Mouse (Mus musculus) hindbrain, embryonic 12.5 days (tissue): ENCODE results near the gene Gpr108. TPM values are rescaled to one million over a fixed set of nuclear protein-coding genes. Genes with fewer than 3 reads are reported as not detected.
A peak's percentile ranks its signal among the peaks of the same experiment; 100 is the strongest.
"Not testable (repeated sequence)": the region's sequence is repeated elsewhere in the genome, so short reads cannot be mapped to it uniquely, and the experiment has no call there.

ENCODE experiments used
- ATAC-seq: fragments of 200-750 bp; cut with Nextera tagmentation; 2 replicates; pipeline ENCODE4 v1.8.0; 2017; ENCODE audit warnings: moderate TSS enrichment; ENCODE audit not compliant: low FRiP score
- H3K27ac ChIP-seq: fragments of 300-500 bp; sonication (generic); 2 replicates; pipeline ENCODE4 v1.5.1; 2016; ENCODE audit warnings: mild to moderate bottlenecking
- H3K27me3 ChIP-seq: fragments of 300-500 bp; sonication (generic); 2 replicates; pipeline ENCODE4 v1.6.1; 2016; ENCODE audit warnings: mild to moderate bottlenecking
- H3K36me3 ChIP-seq: fragments of 300-500 bp; sonication (generic); 2 replicates; pipeline ENCODE4 v1.6.1; 2016; ENCODE audit warnings: mild to moderate bottlenecking
- H3K4me1 ChIP-seq: fragments of 300-500 bp; sonication (generic); 2 replicates; pipeline ENCODE4 v1.6.1; 2016
- H3K4me2 ChIP-seq: fragments of 300-500 bp; sonication (generic); replicated peaks from 2 replicates; pipeline ENCODE4 v1.6.1; 2016; ENCODE audit warnings: mild to moderate bottlenecking
- H3K4me3 ChIP-seq: fragments of 300-500 bp; sonication (generic); 2 replicates; pipeline ENCODE4 v1.5.1; 2016; ENCODE audit warnings: mild to moderate bottlenecking
- H3K9ac ChIP-seq: fragments of 300-500 bp; sonication (generic); 2 replicates; pipeline ENCODE4 v1.6.1; 2016; ENCODE audit warnings: mild to moderate bottlenecking, moderate library complexity
- H3K9me3 ChIP-seq: fragments of 300-500 bp; sonication (generic); replicated peaks from 2 replicates; pipeline ENCODE4 v1.6.1; 2016; ENCODE audit warnings: mild to moderate bottlenecking
- WGBS: fragments of 180-500 bp; shearing (Covaris S2); methylation state at CpG from one replicate; pipeline ENCODE4 v1.1.7; 2016; 5-methylcytosine and 5-hydroxymethylcytosine counted together
- polyA plus RNA-seq: library from polyadenylated mRNA; unstranded; fragments of >200 nt; fragmentation: Nextera tagmentation; extraction: Ambion mirVana; gene quantifications from 2 replicates; pipeline ENCODE4 v1.2.1, GENCODE M21; 2016

The Gpr108 gene
- polyA plus RNA-seq, 1 experiment from 2014 or later: 24.7 TPM

- 57% methylated on average over 9 of the region's 9 CpGs for WGBS
- Histone ChIP-seq H3K36me3 (no peaks in the 10 kb centered on the region), H3K4me3 (no peak overlapping the region), H3K9ac (no peak overlapping the region), H3K4me2 (no peak overlapping the region), H3K9me3 (no peaks in the 10 kb centered on the region), H3K27ac (no peak overlapping the region), H3K27me3 (peaks cover 34% of the 10 kb centered on the region), H3K4me1 (peaks cover 12% of the 10 kb centered on the region)
- ATAC-seq: no peak
Observed at GRCm38 (mm10) chr17:57279591-57280224, 31.5 kb upstream of the Gpr108 start.

- Histone ChIP-seq H3K4me1 (peaks cover 12% of the 10 kb centered on the region), H3K9ac (no peak within 1 kb of the TSS), H3K4me3 (no peak within 1 kb of the TSS), H3K9me3 (no peaks in the 10 kb centered on the region), H3K4me2 (no peak within 1 kb of the TSS), H3K36me3 (no peaks in the 10 kb centered on the region), H3K27ac (no peak within 1 kb of the TSS), H3K27me3 (peaks cover 39% of the 10 kb centered on the region)
- WGBS: 66% methylated on average over 21 of the region's 26 CpGs
- ATAC-seq: no peak
Observed at GRCm38 (mm10) chr17:57278943-57279590, 30.8 kb upstream of the Gpr108 start, which contains the start of gene Vav1. Gene Vav1, plus strand, starts transcription at chr17:57279100.

GRCm38 (mm10) chr17:57278537-57278936, 30.3 kb upstream of the Gpr108 start:
- Histone ChIP-seq H3K27me3 (peaks cover 45% of the 10 kb centered on the region), H3K4me1 (peaks cover 12% of the 10 kb centered on the region), H3K27ac (no peak overlapping the region), H3K4me3 (no peak overlapping the region), H3K9ac (no peak overlapping the region), H3K36me3 (no peaks in the 10 kb centered on the region), H3K4me2 (no peak overlapping the region), H3K9me3 (no peaks in the 10 kb centered on the region)
- no peak for ATAC-seq
- WGBS: 84% methylated on average over 2 of the region's 2 CpGs

GRCm38 (mm10) chr17:57277598-57278261, 29.5 kb upstream of the Gpr108 start:
- not testable (repeated sequence) for H3K4me3 ChIP-seq, H3K9me3 ChIP-seq, H3K36me3 ChIP-seq, H3K4me2 ChIP-seq, ATAC-seq, H3K27ac ChIP-seq, H3K9ac ChIP-seq
- 85% methylated on average over 5 of the region's 5 CpGs for WGBS
- peaks cover 53% of the 10 kb centered on the region for H3K27me3 ChIP-seq
- peaks cover 12% of the 10 kb centered on the region for H3K4me1 ChIP-seq

GRCm38 (mm10) chr17:57276634-57277121, 28.4 kb upstream of the Gpr108 start:
- H3K27me3 ChIP-seq: peaks cover 61% of the 10 kb centered on the region
- peak overlapping the region; percentile 38 for H3K4me3 ChIP-seq
- peak overlapping the region; percentile 61 for H3K4me2 ChIP-seq
- no peak overlapping the region for H3K27ac ChIP-seq
- WGBS: under 1% methylated on average over 20 of the region's 20 CpGs
- peak; percentile 78 for ATAC-seq
- H3K9ac ChIP-seq: peak overlapping the region; percentile 32; the same call in 1 of the 2 replicates
- peaks cover 12% of the 10 kb centered on the region for H3K4me1 ChIP-seq
- H3K9me3 ChIP-seq: no peaks in the 10 kb centered on the region
- H3K36me3 ChIP-seq: no peaks in the 10 kb centered on the region

- H3K9me3 ChIP-seq: no peaks in the 10 kb centered on the region
- 3% methylated on average over 13 of the region's 13 CpGs for WGBS
- H3K27ac ChIP-seq: no peak overlapping the region
- ATAC-seq: peak; percentile 20
- peak overlapping the region; percentile 61 for H3K4me2 ChIP-seq
- H3K4me3 ChIP-seq: peak overlapping the region; percentile 38
- peaks cover 12% of the 10 kb centered on the region for H3K4me1 ChIP-seq
- H3K9ac ChIP-seq: no peak overlapping the region
- H3K27me3 ChIP-seq: peaks cover 68% of the 10 kb centered on the region
- H3K36me3 ChIP-seq: no peaks in the 10 kb centered on the region
Observed at GRCm38 (mm10) chr17:57275997-57276351, 27.7 kb upstream of the Gpr108 start.

- no peak overlapping the region for H3K27ac ChIP-seq
- H3K4me2 ChIP-seq: peak overlapping the region; percentile 61
- 0 out of 2 replicates have a peak overlapping the region, but pooled peaks have one; percentile 18 for H3K9ac ChIP-seq
- ATAC-seq: peak; percentile 64
- no peaks in the 10 kb centered on the region for H3K9me3 ChIP-seq
- peak overlapping the region; percentile 38 for H3K4me3 ChIP-seq
- H3K27me3 ChIP-seq: peaks cover 69% of the 10 kb centered on the region
- peaks cover 12% of the 10 kb centered on the region for H3K4me1 ChIP-seq
- 1% methylated on average over 50 of the region's 53 CpGs for WGBS
- no peaks in the 10 kb centered on the region for H3K36me3 ChIP-seq
Observed at GRCm38 (mm10) chr17:57275111-57275996, 27.1 kb upstream of the Gpr108 start.

- no peak overlapping the region for H3K9ac ChIP-seq
- WGBS: 8% methylated on average over 15 of the region's 15 CpGs
Observed at GRCm38 (mm10) chr17:57274686-57275085, 26.4 kb upstream of the Gpr108 start.

GRCm38 (mm10) chr17:57273846-57274245, 25.6 kb upstream of the Gpr108 start:
- H3K9ac ChIP-seq: no peak overlapping the region
- no peaks in the 10 kb centered on the region for H3K36me3 ChIP-seq
- no peak overlapping the region for H3K4me2 ChIP-seq
- no peak for ATAC-seq
- no peak overlapping the region for H3K27ac ChIP-seq
- peaks cover 12% of the 10 kb centered on the region for H3K4me1 ChIP-seq
- 35% methylated on average over 7 of the region's 7 CpGs for WGBS
- peaks cover 58% of the 10 kb centered on the region for H3K27me3 ChIP-seq
- no peaks in the 10 kb centered on the region for H3K9me3 ChIP-seq
- no peak overlapping the region for H3K4me3 ChIP-seq

More at GRCm38 (mm10) chr17:57274686-57275085, 26.4 kb upstream of the Gpr108 start:
- Histone ChIP-seq H3K4me3 (peak overlapping the region; percentile 38), H3K9me3 (no peaks in the 10 kb centered on the region), H3K27me3 (peaks cover 66% of the 10 kb centered on the region), H3K36me3 (no peaks in the 10 kb centered on the region), H3K27ac (no peak overlapping the region), H3K4me1 (peaks cover 12% of the 10 kb centered on the region), H3K4me2 (peak overlapping the region; percentile 61)
- ATAC-seq: no peak

- Histone ChIP-seq H3K27me3 (peaks cover 50% of the 10 kb centered on the region), H3K9ac (no peak overlapping the region), H3K4me1 (peaks cover 12% of the 10 kb centered on the region), H3K36me3 (no peaks in the 10 kb centered on the region), H3K4me3 (no peak overlapping the region), H3K4me2 (no peak overlapping the region), H3K27ac (no peak overlapping the region), H3K9me3 (no peaks in the 10 kb centered on the region)
- ATAC-seq: no peak
- WGBS: 64% methylated on average over 9 of the region's 9 CpGs
Observed at GRCm38 (mm10) chr17:57271301-57271700, 23.1 kb upstream of the Gpr108 start.

- H3K4me2 ChIP-seq: no peak overlapping the region
- no peaks in the 10 kb centered on the region for H3K9me3 ChIP-seq
- peaks cover 8% of the 10 kb centered on the region for H3K36me3 ChIP-seq
- H3K27me3 ChIP-seq: peaks cover 16% of the 10 kb centered on the region
- no peaks in the 10 kb centered on the region for H3K4me1 ChIP-seq
- 86% methylated on average over 6 of the region's 6 CpGs for WGBS
- no peak for ATAC-seq
- no peak overlapping the region for H3K9ac ChIP-seq
- no peak overlapping the region for H3K4me3 ChIP-seq
- no peak overlapping the region for H3K27ac ChIP-seq
Observed at GRCm38 (mm10) chr17:57267556-57268126, 19.4 kb upstream of the Gpr108 start.
